Mouse (Mus musculus): ENCODE measurements around the gene Tiparp. TPM values are rescaled to one million over a fixed set of nuclear protein-coding genes. Genes with fewer than 3 reads are reported as not detected.

Gene Tiparp
- 33.3 and 36.9 TPM in 2 replicates for polyA plus RNA-seq (2014; fragmentation: Nextera tagmentation; extraction: Ambion mirVana)

DNA sequence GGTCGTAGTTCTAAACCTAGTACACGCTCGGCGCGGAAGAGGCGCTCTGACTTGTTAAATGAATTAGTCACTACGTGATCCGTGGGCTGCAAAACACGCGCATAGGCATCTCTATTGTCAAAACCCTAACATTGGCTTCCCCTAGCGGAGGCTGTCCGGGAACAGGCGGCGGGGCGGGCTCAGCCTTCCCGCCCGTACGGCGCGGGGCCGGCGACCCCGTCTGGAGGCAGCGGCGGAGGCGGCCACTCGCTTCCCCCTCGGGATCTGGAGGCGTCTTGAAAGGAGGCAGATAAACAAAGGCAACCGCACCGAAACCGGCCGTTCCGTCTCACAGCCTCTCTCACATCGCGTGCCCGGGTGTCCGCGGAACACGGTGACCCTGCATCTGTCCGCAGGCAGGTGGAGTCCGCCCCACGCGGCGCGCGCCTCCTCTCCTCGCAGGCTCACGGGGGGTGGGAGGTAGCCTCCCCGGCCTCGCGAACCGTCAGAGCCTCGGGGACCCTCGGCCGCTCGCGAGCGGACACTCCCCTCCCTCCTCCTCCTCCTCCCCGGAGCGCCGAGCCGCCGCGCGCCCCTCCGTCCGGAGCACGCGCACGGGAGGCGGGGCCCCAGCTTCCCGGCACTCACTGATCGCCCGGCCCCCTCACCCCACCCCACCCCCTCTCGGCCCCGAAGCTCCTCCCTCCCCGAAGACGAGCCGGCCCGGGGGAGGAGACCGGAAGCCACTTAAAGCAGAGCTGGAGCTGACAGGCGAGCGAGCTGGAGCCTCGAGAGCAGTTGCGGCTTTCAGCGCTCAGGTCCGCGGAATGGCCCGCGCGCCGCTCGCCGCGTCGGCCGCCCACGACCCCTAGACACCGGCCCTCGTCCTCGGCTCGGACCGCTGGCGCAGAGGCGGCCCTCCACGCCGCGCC is at the start of gene Tiparp:
TSS of gene Tiparp (plus strand) at position 720 of the 911 bp plus-strand sequence.
- H3K27me3 ChIP-seq (ENCODE audit: control insufficient read depth, insufficient read depth, low read length): no peaks in the 10 kb centered on the region
- peak within 1 kb of the TSS; percentile 82 for H3K4me3 ChIP-seq (ENCODE audit: low read depth, low read length)
- WGBS: under 1% methylated on average over 76 of the region's 109 CpGs
- H3K36me3 ChIP-seq (ENCODE audit: control insufficient read depth, insufficient read depth, low read length): no peaks in the 10 kb centered on the region
- ATAC-seq (ENCODE audit: insufficient read depth, low FRiP score, low TSS enrichment): peak; percentile 90
- H3K4me2 ChIP-seq (ENCODE audit: low read depth): peak within 1 kb of the TSS; percentile 55
- H3K9ac ChIP-seq (ENCODE audit: low read length): peak within 1 kb of the TSS; percentile 90
- no peaks in the 10 kb centered on the region for H3K9me3 ChIP-seq (ENCODE audit: control insufficient read depth, low read length)
- DNase-seq (ENCODE audit: low spot score): peak; percentile 97
- no peaks in the 10 kb centered on the region for H3K4me1 ChIP-seq (ENCODE audit: control insufficient read depth, insufficient read depth, low read length)
- peak within 1 kb of the TSS; percentile 97 for H3K27ac ChIP-seq (ENCODE audit: low read depth, low read length)

DNA sequence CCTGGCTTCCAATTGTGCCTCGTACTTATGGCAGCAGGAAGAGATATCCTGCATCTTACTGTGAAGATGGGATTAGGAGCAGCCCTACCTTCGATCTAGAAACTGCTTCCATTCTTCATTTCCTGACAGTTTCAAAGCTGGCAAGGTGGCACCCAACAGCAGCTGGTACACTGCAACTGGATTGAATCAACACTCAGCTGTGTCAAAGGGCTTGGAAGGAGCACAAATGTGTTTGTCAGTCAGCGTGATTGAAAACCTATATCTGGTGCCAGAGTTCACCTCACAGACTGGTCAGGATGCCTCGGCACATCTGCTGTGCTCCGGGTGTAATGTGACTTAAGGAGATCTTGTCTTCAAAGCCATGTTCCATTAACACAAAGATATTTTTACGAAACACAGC is 47.5 kb upstream of the Tiparp start:
- H3K27ac ChIP-seq (ENCODE audit: low read depth, low read length): no peak overlapping the region
- no peaks in the 10 kb centered on the region for H3K27me3 ChIP-seq (ENCODE audit: control insufficient read depth, insufficient read depth, low read length)
- H3K9ac ChIP-seq (ENCODE audit: low read length): no peak overlapping the region
- H3K36me3 ChIP-seq (ENCODE audit: control insufficient read depth, insufficient read depth, low read length): no peaks in the 10 kb centered on the region
- H3K4me3 ChIP-seq (ENCODE audit: low read depth, low read length): no peak overlapping the region
- WGBS: 75% methylated on average over 6 of the region's 6 CpGs
- H3K4me2 ChIP-seq (ENCODE audit: low read depth): no peak overlapping the region
- ATAC-seq (ENCODE audit: insufficient read depth, low FRiP score, low TSS enrichment): no peak
- no peaks in the 10 kb centered on the region for H3K9me3 ChIP-seq (ENCODE audit: control insufficient read depth, low read length)
- no peaks in the 10 kb centered on the region for H3K4me1 ChIP-seq (ENCODE audit: control insufficient read depth, insufficient read depth, low read length)
- no peak for DNase-seq (ENCODE audit: low spot score)

DNA sequence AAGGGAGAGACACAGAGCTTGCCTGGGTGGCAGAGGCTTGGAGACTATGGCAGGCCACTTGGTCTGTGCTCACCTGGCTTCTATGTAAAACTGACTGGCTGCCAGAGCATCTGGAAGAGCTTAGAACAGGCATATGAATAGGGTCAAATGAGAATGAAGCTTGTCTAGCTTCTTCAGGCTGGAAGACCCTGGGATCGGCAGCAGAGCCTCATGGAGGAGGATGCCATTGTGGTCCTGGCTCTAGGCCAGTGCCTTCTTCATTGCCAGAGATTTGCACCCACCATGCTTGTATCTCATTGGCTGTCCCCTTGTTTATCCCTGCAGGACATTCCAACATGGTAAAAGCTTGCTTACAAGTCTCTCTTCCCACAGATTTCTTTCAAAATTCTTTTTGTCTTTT is 45.9 kb upstream of the Tiparp start:
- H3K27me3 ChIP-seq (ENCODE audit: control insufficient read depth, insufficient read depth, low read length): no peaks in the 10 kb centered on the region
- H3K9ac ChIP-seq (ENCODE audit: low read length): no peak overlapping the region
- no peak overlapping the region for H3K4me3 ChIP-seq (ENCODE audit: low read depth, low read length)
- WGBS: 64% methylated on average over 1 of the region's 1 CpGs
- no peak for ATAC-seq (ENCODE audit: insufficient read depth, low FRiP score, low TSS enrichment)
- H3K4me1 ChIP-seq (ENCODE audit: control insufficient read depth, insufficient read depth, low read length): no peaks in the 10 kb centered on the region
- H3K4me2 ChIP-seq (ENCODE audit: low read depth): no peak overlapping the region
- DNase-seq (ENCODE audit: low spot score): no peak
- no peaks in the 10 kb centered on the region for H3K9me3 ChIP-seq (ENCODE audit: control insufficient read depth, low read length)
- H3K27ac ChIP-seq (ENCODE audit: low read depth, low read length): no peak overlapping the region
- no peaks in the 10 kb centered on the region for H3K36me3 ChIP-seq (ENCODE audit: control insufficient read depth, insufficient read depth, low read length)

DNA sequence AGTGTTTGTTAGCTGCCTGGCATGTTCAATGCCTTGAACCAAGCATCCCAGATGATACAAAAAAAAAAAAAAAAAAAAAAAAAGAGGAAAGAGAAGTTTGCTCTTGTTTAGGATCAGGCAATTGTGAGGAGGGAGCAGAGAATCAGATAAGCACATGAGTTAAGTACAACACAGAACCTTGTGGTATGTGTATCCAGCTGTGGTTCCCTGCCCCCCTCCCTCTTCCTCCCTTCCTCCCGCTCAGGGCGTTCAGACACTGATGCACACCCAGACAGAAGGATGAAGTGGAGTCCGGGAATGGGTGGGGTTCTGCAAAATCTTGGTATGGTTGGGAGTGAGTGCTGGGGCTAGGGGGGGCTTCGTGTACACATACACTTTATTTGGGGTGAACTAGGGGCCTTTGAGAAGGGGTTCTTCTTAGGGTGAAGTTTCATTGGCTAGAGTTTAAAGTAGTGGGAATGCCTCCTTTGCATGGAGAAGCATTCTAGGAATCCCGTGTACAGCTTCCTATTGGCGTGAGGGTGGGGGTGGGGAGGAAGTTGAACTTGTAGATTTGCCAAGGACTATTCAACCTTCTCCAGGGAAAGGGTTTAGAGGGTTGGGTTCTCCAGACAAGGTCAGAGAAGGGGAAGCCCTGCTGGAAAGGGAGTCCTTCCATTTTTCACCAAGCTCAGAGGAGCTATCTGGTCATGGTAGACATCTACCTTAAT is 45.4 kb upstream of the Tiparp start:
- Histone ChIP-seq H3K27ac (ENCODE audit: low read depth, low read length) (no peak overlapping the region), H3K4me1 (ENCODE audit: control insufficient read depth, insufficient read depth, low read length) (no peaks in the 10 kb centered on the region), H3K4me2 (ENCODE audit: low read depth) (no peak overlapping the region), H3K36me3 (ENCODE audit: control insufficient read depth, insufficient read depth, low read length) (no peaks in the 10 kb centered on the region), H3K9me3 (ENCODE audit: control insufficient read depth, low read length) (no peaks in the 10 kb centered on the region), H3K9ac (ENCODE audit: low read length) (no peak overlapping the region), H3K27me3 (ENCODE audit: control insufficient read depth, insufficient read depth, low read length) (no peaks in the 10 kb centered on the region), H3K4me3 (ENCODE audit: low read depth, low read length) (no peak overlapping the region)
- WGBS: 66% methylated on average over 6 of the region's 6 CpGs
- ATAC-seq (ENCODE audit: insufficient read depth, low FRiP score, low TSS enrichment) (no peak), DNase-seq (ENCODE audit: low spot score) (no peak)

DNA sequence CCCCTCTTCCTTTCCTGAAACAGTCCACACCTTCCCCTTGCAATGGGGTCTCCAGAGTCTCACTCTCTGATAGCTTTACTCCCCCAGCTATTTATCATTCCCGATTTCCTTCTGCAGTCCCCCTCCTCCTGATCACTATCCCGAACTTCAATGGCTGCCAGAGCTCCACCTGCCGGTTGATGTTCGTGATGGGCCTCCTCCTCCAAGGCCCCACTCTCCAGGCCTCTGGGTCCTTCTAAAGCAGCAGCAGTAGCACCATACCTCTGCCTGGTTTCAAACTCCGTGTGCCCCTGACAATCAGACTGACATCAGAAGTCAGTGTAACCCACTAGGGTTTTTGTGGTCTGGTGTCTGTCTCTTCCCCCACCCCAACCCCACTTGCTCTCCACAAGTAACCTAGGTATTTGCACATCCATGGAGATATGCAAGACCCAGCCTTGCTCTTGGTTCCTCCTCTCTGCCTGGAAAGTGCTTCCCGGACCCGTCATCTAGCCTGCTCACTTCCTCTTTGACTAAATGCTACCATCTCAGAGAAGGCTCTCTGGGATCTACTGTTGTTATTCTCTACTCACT is 44.0 kb upstream of the Tiparp start:
- Histone ChIP-seq H3K4me1 (ENCODE audit: control insufficient read depth, insufficient read depth, low read length) (no peaks in the 10 kb centered on the region), H3K27ac (ENCODE audit: low read depth, low read length) (no peak overlapping the region), H3K36me3 (ENCODE audit: control insufficient read depth, insufficient read depth, low read length) (no peaks in the 10 kb centered on the region), H3K9me3 (ENCODE audit: control insufficient read depth, low read length) (no peaks in the 10 kb centered on the region), H3K27me3 (ENCODE audit: control insufficient read depth, insufficient read depth, low read length) (no peaks in the 10 kb centered on the region), H3K4me2 (ENCODE audit: low read depth) (no peak overlapping the region), H3K4me3 (ENCODE audit: low read depth, low read length) (no peak overlapping the region), H3K9ac (ENCODE audit: low read length) (no peak overlapping the region)
- WGBS: 67% methylated on average over 7 of the region's 7 CpGs
- DNase-seq (ENCODE audit: low spot score) (no peak), ATAC-seq (ENCODE audit: insufficient read depth, low FRiP score, low TSS enrichment) (no peak)

DNA sequence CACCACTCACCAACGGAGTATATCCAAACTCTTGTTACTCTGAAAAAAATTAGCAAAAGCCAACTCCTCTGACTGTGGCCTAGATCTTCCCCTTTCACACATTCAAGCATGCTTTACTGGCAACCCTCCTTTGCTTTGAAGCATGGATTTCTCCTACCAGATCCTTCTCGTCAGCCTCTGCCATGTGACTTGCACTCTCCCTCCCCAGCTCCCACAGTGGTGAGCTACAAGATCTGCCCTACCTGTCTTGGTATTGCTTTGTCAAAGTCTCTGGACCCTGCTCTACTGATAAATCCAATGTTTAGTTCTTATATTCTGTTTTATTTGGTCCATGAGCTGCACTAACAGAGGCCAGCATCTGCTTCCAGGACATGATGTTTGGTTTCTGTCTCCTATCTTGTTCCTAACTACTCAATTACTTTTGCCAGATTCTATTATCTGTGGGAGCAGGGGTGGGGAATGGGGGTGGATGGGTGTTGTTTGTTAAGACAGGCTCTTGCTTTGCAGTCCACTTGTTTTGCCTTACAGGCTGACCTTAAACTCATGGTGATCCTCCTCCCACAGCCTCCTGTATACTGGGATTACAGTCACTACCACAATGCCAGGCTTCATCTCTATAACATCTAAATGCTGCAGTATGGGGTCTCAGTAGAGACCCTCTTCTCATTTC is 40.7 kb upstream of the Tiparp start:
- Histone ChIP-seq H3K4me3 (ENCODE audit: low read depth, low read length) (no peak overlapping the region), H3K27ac (ENCODE audit: low read depth, low read length) (no peak overlapping the region), H3K27me3 (ENCODE audit: control insufficient read depth, insufficient read depth, low read length) (no peaks in the 10 kb centered on the region), H3K4me2 (ENCODE audit: low read depth) (no peak overlapping the region), H3K36me3 (ENCODE audit: control insufficient read depth, insufficient read depth, low read length) (no peaks in the 10 kb centered on the region), H3K9me3 (ENCODE audit: control insufficient read depth, low read length) (no peaks in the 10 kb centered on the region), H3K4me1 (ENCODE audit: control insufficient read depth, insufficient read depth, low read length) (no peaks in the 10 kb centered on the region), H3K9ac (ENCODE audit: low read length) (no peak overlapping the region)
- DNase-seq (ENCODE audit: low spot score): no peak
- 88% methylated on average over 2 of the region's 2 CpGs for WGBS
- ATAC-seq (ENCODE audit: insufficient read depth, low FRiP score, low TSS enrichment): no peak

DNA sequence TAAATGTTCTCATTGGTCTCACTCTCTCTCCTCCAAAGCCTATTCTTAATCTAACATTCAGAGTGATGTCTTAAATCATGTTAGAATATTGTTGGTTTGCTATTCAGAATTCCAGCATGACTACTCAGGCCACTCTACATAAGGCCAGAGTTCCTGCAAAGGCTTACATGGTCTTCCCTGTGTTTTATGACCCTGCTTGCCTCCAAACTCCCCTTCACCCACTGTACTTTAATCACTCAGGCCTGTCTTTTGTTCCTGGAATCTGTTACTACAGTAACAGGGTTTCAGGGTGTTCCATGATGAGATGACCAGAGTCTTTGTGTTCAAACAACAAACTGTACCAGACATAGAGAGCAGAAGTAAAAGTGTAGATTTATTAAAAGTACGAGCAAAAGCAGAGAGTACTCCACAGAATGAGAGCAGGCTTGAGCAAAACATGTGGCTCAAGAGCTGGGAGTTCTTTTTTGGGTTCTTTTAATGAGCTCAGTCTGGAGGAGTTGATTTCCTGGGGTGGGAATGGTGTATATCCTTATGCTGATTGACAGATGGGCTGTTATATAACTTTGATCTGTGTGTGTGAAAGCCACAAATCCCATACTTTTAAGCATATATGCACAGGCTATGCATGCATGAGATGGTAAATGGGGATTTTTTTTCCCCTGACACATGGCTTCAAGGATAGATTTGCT is 39.5 kb upstream of the Tiparp start:
- no peak overlapping the region for H3K4me2 ChIP-seq (ENCODE audit: low read depth)
- no peaks in the 10 kb centered on the region for H3K36me3 ChIP-seq (ENCODE audit: control insufficient read depth, insufficient read depth, low read length)
- H3K27ac ChIP-seq (ENCODE audit: low read depth, low read length): no peak overlapping the region
- no peak overlapping the region for H3K9ac ChIP-seq (ENCODE audit: low read length)
- no peak overlapping the region for H3K4me3 ChIP-seq (ENCODE audit: low read depth, low read length)
- H3K27me3 ChIP-seq (ENCODE audit: control insufficient read depth, insufficient read depth, low read length): no peaks in the 10 kb centered on the region
- no peaks in the 10 kb centered on the region for H3K9me3 ChIP-seq (ENCODE audit: control insufficient read depth, low read length)
- 85% methylated on average over 1 of the region's 1 CpGs for WGBS
- H3K4me1 ChIP-seq (ENCODE audit: control insufficient read depth, insufficient read depth, low read length): no peaks in the 10 kb centered on the region
- DNase-seq (ENCODE audit: low spot score) (no peak), ATAC-seq (ENCODE audit: insufficient read depth, low FRiP score, low TSS enrichment) (no peak)

DNA sequence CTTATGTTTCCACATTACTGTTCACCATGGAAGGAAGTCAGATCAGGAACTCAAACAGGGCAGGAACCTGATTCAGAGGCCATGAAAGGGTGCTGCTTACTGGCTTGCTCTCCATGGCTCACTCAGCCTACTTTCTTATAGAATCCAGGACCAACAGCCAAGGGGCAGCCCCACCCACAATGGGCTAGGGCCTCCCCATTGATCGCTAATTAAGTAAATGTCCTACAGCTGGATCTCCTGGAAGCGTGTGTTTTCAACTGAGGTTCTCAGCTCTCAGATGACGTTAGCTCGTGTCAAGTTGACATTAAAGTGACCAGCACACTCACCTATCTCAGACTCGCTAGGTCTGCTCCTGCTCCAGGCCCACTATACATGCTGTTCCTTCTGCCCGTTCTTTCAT is 38.6 kb upstream of the Tiparp start:
- WGBS: 87% methylated on average over 6 of the region's 6 CpGs
- no peak overlapping the region for H3K27ac ChIP-seq (ENCODE audit: low read depth, low read length)
- no peaks in the 10 kb centered on the region for H3K4me1 ChIP-seq (ENCODE audit: control insufficient read depth, insufficient read depth, low read length)
- no peaks in the 10 kb centered on the region for H3K9me3 ChIP-seq (ENCODE audit: control insufficient read depth, low read length)
- ATAC-seq (ENCODE audit: insufficient read depth, low FRiP score, low TSS enrichment): no peak
- H3K4me2 ChIP-seq (ENCODE audit: low read depth): no peak overlapping the region
- no peaks in the 10 kb centered on the region for H3K27me3 ChIP-seq (ENCODE audit: control insufficient read depth, insufficient read depth, low read length)
- no peak overlapping the region for H3K9ac ChIP-seq (ENCODE audit: low read length)
- no peaks in the 10 kb centered on the region for H3K36me3 ChIP-seq (ENCODE audit: control insufficient read depth, insufficient read depth, low read length)
- no peak overlapping the region for H3K4me3 ChIP-seq (ENCODE audit: low read depth, low read length)
- DNase-seq (ENCODE audit: low spot score): no peak

Measured in neural tube, embryonic 11.5 days (tissue).